Mouse (Mus musculus): ENCODE measurements around the gene Inpp4b. TPM values are rescaled to one million over a fixed set of nuclear protein-coding genes. Genes with fewer than 3 reads are reported as not detected.

Inpp4b gene
- 4.7 and 5.4 TPM in 2 replicates for total RNA-seq (2015; ENCODE audit: low replicate concordance)
- total RNA-seq (2017; ENCODE audit: low replicate concordance) = 1.3 and 5.3 TPM in 2 replicates

DNA sequence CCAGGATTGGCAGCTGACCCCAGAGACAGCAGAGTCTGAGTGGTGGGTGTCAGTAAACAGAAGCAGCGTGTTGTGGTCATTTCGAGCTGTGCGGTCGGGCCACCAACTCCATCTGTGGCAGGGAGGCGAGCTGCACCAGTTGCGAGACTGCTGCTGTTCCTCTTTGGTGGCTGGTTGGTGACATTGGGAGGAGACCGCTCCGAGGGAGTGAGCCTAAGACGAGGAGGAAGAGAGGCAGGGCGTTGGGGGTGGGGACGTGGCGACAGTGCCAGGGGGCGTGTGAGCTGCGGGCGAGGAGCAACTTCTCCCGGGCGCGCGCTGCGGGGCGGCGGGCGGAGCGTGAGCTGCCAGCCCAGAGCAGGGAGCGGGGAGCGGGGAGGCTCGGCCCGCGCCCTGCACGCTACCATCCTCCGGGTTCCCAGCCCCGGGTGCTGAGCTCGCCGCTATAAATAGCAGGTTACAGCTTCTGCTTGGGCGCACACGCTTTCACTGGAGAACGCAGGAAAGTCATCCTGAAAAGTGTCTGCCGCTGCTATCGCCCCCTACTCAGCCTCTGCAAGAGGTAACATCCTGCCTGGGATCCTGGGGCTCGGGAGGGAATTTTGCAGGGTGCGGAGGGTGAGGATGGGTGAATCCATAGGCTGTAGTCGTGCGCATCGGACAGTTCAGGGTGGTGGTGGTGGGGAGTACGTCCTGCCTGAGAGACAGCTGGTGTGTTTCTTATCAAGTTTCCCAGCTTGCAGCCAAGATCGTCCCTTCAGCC lies at the start of gene Inpp4b:
Gene Inpp4b, plus strand, starts transcription at position 321 of the 763 bp plus-strand sequence.
- no peak for ATAC-seq (replicated peaks; ENCODE audit: low FRiP score, poor library complexity, severe bottlenecking)

- ATAC-seq (replicated peaks; ENCODE audit: low FRiP score, poor library complexity, severe bottlenecking) = no peak
Measured at GRCm38 (mm10) chr8:81335250-81335649, 7.1 kb upstream of the Inpp4b start.

DNA sequence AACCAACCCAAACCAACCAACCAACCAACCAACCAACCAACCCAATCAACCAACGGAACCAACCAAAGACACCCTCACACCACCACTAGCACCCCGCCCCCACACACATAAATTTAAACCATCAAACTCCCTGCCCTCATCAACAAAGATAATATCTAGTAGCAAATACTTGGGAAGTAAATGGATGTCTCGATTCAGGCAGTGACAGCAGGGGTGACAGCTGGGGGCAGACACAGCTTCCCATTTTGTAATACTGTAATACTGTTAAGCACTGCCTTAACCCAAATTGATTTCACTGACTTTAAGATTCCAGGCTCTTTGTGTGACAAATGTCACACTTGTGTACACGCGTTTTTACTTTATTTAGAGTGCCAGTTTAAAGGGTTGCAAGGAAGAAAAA lies 1.2 kb upstream of the Inpp4b start:
- ATAC-seq (replicated peaks; ENCODE audit: low FRiP score, poor library complexity, severe bottlenecking) = no peak

DNA sequence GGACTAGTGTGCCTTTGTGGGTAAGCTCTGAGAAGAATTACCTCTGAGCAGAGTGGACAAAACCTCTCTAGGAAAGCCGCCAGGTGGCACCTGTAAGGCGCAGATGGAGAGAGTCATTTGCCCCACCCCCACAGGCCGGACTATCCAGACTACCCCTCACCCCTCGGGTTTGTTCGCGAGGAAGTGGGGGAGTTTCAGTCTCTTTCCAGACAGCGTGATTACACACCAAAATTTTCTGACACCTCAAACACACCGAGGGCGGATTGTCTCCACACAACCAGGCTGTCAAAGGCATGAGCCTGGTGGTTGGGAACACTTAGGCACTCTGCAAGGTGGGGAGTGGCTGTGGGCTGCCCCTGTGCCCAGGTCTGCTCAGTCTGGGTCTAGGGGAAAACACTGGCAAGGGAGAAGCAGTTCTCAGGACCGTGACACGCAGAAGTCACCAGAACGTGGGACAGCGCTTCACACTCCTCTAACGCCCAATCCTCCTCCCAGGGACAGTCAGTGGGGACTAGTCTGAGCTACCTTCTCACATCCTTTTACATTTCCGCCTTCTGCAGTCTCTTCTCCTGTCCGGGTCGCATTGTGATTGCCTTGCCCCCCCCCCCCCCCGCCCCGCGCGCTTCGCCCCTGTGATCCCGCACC lies 643 bp upstream of the Inpp4b start:
- ATAC-seq (replicated peaks; ENCODE audit: low FRiP score, poor library complexity, severe bottlenecking) = no peak

DNA sequence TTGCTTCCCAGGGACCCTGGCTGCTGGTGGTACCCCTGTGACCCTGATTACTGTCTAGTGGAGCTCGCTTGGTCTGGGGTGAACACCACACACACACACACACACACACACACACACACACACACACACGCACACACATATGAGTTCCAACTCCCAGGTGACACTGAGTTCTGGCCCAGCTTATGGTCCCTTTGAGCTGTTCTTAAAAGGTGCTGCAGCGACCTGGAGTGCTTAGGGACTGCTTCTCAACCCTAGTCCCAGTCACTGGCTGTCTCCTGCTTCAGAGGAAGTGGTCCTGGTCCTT lies 595 bp downstream of the Inpp4b start:
- ATAC-seq (replicated peaks; ENCODE audit: low FRiP score, poor library complexity, severe bottlenecking) = no peak

GRCm38 (mm10) chr8:81345170-81345697 lies 2.9 kb downstream of the Inpp4b start:
- no peak for ATAC-seq (replicated peaks; ENCODE audit: low FRiP score, poor library complexity, severe bottlenecking)

DNA sequence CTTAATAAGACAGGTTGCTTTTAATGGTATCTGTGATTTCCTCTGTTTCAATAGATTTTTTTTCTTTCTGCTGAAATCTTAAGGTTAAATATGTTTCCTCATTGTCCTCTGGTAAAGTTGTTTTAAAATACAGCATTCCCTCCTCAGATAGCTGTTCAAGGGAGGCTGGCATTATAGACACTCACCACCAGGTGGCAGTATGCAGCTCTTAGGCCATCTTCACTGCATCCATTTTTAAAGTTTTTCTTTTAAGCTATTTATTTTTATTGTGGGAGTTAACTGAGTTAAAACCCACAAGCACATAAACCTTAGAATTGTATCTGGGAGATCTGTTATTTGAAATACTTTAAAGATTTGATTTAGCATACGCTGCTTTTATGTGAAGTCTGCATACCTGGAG lies 7.1 kb downstream of the Inpp4b start:
- no peak for ATAC-seq (replicated peaks; ENCODE audit: low FRiP score, poor library complexity, severe bottlenecking)

DNA sequence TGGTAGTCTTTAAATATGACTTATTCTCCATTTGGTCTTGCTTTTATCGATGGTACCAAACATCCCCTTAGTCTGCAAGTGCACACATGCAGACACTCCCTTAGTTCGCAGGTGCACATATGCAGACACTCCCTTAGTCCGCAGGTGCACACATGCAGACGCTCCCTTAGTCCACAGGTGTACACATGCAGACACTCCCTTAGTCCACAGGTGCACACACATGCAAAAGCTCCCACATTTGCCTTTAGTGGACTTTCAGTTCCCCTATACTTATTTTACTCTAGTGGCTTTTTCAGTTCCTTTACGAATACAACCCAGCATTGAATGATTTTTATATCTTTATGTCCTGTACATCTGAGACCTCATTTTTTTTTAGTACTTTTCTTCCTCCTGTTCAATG lies 11.1 kb downstream of the Inpp4b start:
- ATAC-seq (replicated peaks; ENCODE audit: low FRiP score, poor library complexity, severe bottlenecking) = no peak

DNA sequence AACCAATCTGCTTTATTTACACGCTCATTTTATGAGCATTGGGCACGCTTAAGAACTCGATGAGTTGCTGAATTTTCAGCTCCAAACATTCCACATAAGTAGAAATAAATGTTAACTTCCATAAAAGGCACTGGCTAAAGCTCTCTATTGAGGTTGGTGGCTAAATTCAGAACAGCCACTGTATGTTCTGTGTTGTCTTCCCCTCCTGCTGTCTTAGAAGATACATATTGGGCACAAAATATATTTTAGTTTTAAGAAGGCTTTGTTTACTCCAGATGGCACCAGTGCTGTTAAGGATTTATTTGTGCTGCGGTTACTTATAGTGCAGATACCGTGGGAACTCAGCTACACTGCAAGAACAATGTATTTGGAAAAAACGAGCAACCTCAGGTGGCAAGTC lies 15.8 kb downstream of the Inpp4b start:
- no peak for ATAC-seq (replicated peaks; ENCODE audit: low FRiP score, poor library complexity, severe bottlenecking)

DNA sequence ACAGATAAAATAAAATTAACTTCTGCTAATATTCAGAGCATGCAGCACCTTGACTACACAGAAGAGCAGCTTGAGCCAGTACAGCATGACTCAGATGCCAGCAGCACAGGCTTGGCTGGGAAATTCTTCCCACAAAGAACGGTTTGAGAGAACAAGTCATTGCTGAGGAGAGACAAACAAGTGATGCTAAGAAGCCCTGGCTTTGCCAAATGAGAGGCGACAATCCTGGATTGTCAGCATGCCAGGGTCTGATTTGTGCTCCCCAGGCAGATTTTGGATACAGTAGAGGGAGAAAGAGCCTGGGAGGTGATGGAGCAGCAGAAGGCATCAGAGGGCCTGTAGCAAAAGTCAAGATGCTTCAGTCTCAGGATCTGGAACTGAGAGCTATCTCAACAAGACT lies 18.2 kb downstream of the Inpp4b start:
- no peak for ATAC-seq (replicated peaks; ENCODE audit: low FRiP score, poor library complexity, severe bottlenecking)

GRCm38 (mm10) chr8:81361162-81361561 lies 18.8 kb downstream of the Inpp4b start:
- ATAC-seq (replicated peaks; ENCODE audit: low FRiP score, poor library complexity, severe bottlenecking) = no peak

- ATAC-seq (replicated peaks; ENCODE audit: low FRiP score, poor library complexity, severe bottlenecking) = no peak
Measured at GRCm38 (mm10) chr8:81370607-81371006, 28.3 kb downstream of the Inpp4b start.

GRCm38 (mm10) chr8:81371844-81372243 lies 29.5 kb downstream of the Inpp4b start:
- ATAC-seq (replicated peaks; ENCODE audit: low FRiP score, poor library complexity, severe bottlenecking) = no peak

DNA sequence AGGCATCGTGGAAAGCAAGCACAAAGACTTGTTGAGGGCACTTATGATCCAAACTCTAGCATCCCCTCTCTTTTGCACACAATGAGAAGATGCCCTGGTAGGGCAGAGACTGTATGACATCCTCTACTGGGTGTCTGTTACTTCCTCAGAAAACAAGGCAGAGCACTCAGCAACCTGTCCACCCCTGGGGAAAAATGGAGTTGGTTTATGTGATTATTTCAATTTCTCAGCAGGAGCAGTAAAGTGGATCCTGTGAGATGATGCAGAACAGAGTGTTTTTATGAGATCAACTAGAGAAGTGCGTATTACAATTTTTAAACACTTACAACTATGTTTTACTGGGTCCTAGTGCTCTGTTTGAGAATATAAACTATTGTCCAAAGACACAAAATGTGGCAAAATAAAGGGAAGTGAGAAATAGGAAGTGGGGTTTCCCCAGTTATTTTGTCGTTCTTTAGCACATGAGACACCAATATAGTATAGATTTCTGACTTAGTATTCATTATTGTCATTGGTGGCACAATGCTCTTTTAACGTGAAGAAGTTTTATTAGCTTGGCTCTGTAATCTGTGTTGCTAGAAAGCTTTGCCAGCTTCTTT lies 32.6 kb downstream of the Inpp4b start:
- no peak for ATAC-seq (replicated peaks; ENCODE audit: low FRiP score, poor library complexity, severe bottlenecking)

- no peak for ATAC-seq (replicated peaks; ENCODE audit: low FRiP score, poor library complexity, severe bottlenecking)
Measured at GRCm38 (mm10) chr8:81388953-81389352, 46.6 kb downstream of the Inpp4b start.

DNA sequence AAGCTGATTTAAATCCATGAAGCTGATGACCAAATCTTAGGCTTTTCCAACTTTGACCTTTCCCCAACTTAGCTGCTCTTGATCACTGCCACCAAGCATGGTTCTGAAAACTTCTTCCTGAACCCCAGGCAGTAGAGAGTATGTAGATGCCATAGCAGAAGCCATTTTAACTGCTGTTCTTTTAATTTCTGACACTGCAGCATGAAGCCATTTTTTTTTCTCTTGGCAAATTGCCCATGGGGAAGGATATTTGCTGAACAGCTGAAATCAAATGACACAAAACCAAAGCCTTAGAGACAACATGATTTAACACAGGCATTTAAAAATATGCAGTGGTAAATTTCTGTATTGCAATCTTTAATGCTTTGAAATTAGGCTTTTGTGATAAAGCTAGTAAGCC lies 56.7 kb downstream of the Inpp4b start:
- no peak for ATAC-seq (replicated peaks; ENCODE audit: low FRiP score, poor library complexity, severe bottlenecking)

- ATAC-seq (replicated peaks; ENCODE audit: low FRiP score, poor library complexity, severe bottlenecking) = no peak
Measured at GRCm38 (mm10) chr8:81399501-81399900, 57.1 kb downstream of the Inpp4b start.

DNA sequence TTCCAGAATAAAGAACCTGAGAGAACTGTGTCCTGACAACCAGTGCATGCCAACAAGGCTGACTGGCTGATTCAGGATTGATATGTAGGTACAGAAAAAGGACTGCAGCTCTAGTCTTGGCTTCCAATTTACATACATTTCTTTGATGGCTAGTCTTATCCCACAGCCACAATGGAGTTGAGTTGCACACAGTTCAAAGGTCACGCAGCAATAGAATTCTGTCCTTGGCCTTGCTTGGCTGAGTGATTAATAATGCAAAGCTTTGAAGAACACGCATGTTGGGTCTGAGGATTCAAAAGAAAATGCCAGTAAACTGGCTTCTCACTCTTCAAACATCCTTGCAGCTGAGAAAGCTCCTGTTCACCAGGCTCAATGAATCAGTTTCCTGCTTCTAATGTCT lies 70.4 kb downstream of the Inpp4b start:
- ATAC-seq (replicated peaks; ENCODE audit: low FRiP score, poor library complexity, severe bottlenecking) = no peak

GRCm38 (mm10) chr8:81443957-81444356 lies 101.6 kb downstream of the Inpp4b start:
- ATAC-seq (replicated peaks; ENCODE audit: low FRiP score, poor library complexity, severe bottlenecking) = no peak

- ATAC-seq (replicated peaks; ENCODE audit: low FRiP score, poor library complexity, severe bottlenecking) = no peak
Measured at GRCm38 (mm10) chr8:81449798-81450197, 107.4 kb downstream of the Inpp4b start.

DNA sequence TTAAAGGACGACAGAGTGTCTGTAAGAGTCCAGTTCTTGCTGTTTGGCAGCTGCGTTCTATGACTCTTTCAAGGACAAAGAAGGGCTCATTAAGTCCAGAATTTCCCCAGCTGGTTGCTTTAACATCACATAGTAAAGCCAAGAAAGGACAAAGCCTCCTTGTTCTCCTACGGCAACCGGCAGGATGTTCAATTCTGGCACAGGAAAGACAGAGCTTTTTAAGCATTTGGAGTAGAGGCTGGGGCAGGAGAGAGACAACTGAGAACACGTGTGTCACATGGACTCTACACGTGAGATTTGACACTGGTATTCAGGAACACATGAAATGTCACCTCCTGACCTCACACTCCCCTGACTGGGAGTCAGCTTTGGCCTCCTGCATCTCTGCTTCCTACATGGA lies 109.7 kb downstream of the Inpp4b start:
- no peak for ATAC-seq (replicated peaks; ENCODE audit: low FRiP score, poor library complexity, severe bottlenecking)

Data from erythroid progenitor cell, adult 5-6 weeks (primary cell).